Mouse (Mus musculus) G1E (cell line): ENCODE measurements at regions not wholly inside any gene's neighbourhood (a gene's known extent, or its start where the extent isn't known, plus 50 kb on each side); places are given as distances from the start of the nearest gene placed in this dataset.

Experiments
- ATAC-seq: 2 replicates; pipeline ENCODE4 v1.8.0; 2016; ENCODE audit warnings: mild to moderate bottlenecking; ENCODE audit not compliant: insufficient number of reproducible peaks, poor library complexity, low FRiP score, severe bottlenecking; ENCODE audit errors: extremely low read depth
- DNase-seq: peaks from one replicate; pipeline ENCODE4 v3.0.0; 2012; ENCODE audit warnings: low spot score
- H3K27me3 ChIP-seq: 2 replicates; pipeline ENCODE4 v1.6.1; 2012; ENCODE audit warnings: mild to moderate bottlenecking, low read length, inconsistent platforms; ENCODE audit not compliant: insufficient read depth
- H3K36me3 ChIP-seq: replicated peaks from 2 replicates; pipeline ENCODE3; 2012; ENCODE audit warnings: mild to moderate bottlenecking, inconsistent platforms
- H3K4me1 ChIP-seq: 2 replicates; pipeline ENCODE4 v1.6.1; 2012; ENCODE audit warnings: low read depth, low read length, inconsistent platforms, mixed read lengths; ENCODE audit not compliant: insufficient read depth
- H3K4me3 ChIP-seq: 2 replicates; pipeline ENCODE4 v1.5.1; 2012; ENCODE audit warnings: low read depth, mild to moderate bottlenecking, inconsistent platforms, low read length, moderate library complexity, mixed read lengths
- H3K9me3 ChIP-seq: replicated peaks from 2 replicates; pipeline ENCODE4 v1.6.1; 2012; ENCODE audit warnings: inconsistent platforms
- CTCF ChIP-seq: IDR thresholded peaks from 2 replicates; pipeline ENCODE4 v1.5.1; 2012; ENCODE audit warnings: low read depth, low read length, inconsistent platforms, mixed read lengths
- GATA1 ChIP-seq: IDR thresholded peaks from 2 replicates; pipeline ENCODE4 v1.6.1; 2012; ENCODE audit warnings: borderline replicate concordance, low read length, inconsistent platforms, mixed read lengths
- GATA2 ChIP-seq: IDR thresholded peaks from 2 replicates; pipeline ENCODE4 v1.6.1; 2012; ENCODE audit warnings: low read depth, low read length, inconsistent platforms, borderline replicate concordance
- POLR2AphosphoS5 ChIP-seq: IDR thresholded peaks from 2 replicates; pipeline ENCODE4 v1.6.1; 2012; ENCODE audit warnings: low read depth, low read length, inconsistent platforms; ENCODE audit not compliant: insufficient replicate concordance
- TAL1 ChIP-seq: conservative IDR thresholded peaks from 2 replicates; pipeline ENCODE4 v1.6.1; 2012; ENCODE audit warnings: low read depth, low read length, inconsistent platforms, mixed read lengths

DNA sequence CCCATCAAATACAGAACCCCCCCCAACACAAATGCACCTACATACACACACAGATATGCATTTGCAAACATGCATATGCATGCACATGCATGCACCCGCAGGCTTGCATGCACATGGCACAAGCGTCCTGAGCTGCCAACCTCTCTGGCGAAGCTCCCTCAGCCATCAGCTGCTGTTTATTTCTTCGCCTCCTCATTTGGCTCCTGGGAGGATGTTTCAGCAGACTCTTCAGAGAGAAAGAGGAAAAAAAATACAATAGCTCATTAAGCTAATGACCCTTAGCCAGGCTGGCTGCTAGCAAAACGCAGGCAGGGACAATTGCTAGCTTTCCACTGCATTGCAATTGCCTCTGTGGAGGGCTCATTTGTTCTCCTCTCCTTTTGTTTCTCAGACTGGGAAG is 488.7 kb downstream of the Rnf144a start:
- Histone ChIP-seq H3K9me3 (peaks cover 55% of the 10 kb centered on the region), H3K4me1 (no peaks in the 10 kb centered on the region), H3K4me3 (no peak overlapping the region), H3K36me3 (no peaks in the 10 kb centered on the region), H3K27me3 (no peaks in the 10 kb centered on the region)
- DNase-seq (no peak), ATAC-seq (no peak)
- no peak for TF ChIP-seq TAL1
- no peak for TF ChIP-seq GATA1
- no peak for TF ChIP-seq POLR2AphosphoS5
- TF ChIP-seq CTCF, result no peak
- no peak for TF ChIP-seq GATA2

DNA sequence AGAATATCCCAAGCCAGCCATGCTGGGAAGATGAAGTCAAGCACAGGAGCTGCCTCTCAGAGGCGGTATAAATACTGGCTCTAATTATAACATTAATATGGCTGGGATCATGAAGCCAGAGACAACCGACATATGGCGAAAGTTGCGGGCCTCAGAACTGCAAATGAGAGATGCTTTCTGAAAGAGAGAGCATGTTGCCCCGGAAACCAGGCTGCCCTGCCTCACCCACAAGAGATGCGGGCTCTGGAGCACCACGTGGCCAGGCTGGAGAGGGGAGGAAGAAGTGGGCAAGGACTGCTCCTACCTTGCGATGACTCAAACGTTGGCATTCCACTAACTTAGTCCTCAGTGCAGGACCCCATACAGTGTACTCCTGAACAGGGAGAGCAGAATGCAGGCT is 490.5 kb downstream of the Rnf144a start:
- no peak for ATAC-seq
- Histone ChIP-seq H3K9me3 (peaks cover 48% of the 10 kb centered on the region), H3K4me3 (no peak overlapping the region), H3K4me1 (no peaks in the 10 kb centered on the region), H3K36me3 (no peaks in the 10 kb centered on the region), H3K27me3 (no peaks in the 10 kb centered on the region)
- no peak for DNase-seq
- TF ChIP-seq GATA1, result no peak
- TF ChIP-seq GATA2, result no peak
- TF ChIP-seq TAL1, result no peak
- TF ChIP-seq POLR2AphosphoS5, result no peak
- no peak for TF ChIP-seq CTCF

DNA sequence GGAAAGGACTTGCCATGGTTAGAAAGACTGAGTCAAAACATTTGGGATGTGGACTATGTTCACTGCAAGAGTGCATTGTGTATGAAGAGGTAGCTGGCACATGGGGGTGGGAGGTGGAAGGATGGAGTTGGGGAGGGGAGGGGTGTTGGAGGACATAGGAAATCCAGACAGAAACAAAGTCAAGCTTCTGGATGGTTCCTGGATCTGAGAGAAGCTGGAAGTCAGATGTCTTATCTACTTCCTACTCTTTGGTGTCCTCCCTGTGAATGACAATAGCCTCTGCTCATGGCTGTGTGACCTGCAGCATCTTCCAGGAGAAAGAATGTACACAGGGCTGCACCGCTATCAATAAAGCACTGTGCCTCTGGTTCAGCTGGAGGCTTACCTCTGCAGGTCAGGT is 491.3 kb downstream of the Rnf144a start:
- no peaks in the 10 kb centered on the region for H3K27me3 ChIP-seq
- no peak for TF ChIP-seq GATA2
- no peak for TF ChIP-seq CTCF
- ATAC-seq (no peak), DNase-seq (no peak)
- H3K4me3 ChIP-seq, result no peak overlapping the region
- H3K36me3 ChIP-seq, result no peaks in the 10 kb centered on the region
- H3K4me1 ChIP-seq, result no peaks in the 10 kb centered on the region
- peaks cover 47% of the 10 kb centered on the region for H3K9me3 ChIP-seq

DNA sequence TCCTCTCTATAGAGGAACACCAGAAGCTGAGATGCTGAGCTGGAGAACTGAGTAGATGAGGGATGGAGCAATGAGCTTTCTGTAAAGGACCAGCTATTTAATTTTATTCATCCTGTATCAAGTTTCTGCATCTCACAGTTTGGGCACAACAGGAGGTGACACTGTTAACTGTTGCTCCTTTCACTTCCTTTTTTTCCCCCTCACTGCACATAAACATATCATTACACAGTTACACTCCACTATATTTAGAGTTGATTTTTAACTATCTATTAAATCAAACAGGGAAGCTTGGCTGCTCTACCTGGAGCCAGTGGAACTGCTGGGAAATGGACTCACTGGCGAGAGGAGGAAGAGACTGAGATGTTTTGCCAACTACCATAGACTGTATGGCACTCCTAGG is 509.4 kb downstream of the Rnf144a start:
- DNase-seq (no peak), ATAC-seq (no peak)
- Histone ChIP-seq H3K27me3 (no peaks in the 10 kb centered on the region), H3K36me3 (no peaks in the 10 kb centered on the region), H3K4me1 (no peaks in the 10 kb centered on the region), H3K4me3 (no peak overlapping the region), H3K9me3 (peaks cover 12% of the 10 kb centered on the region)
- TF ChIP-seq GATA1 (no peak), TAL1 (no peak), POLR2AphosphoS5 (no peak)

DNA sequence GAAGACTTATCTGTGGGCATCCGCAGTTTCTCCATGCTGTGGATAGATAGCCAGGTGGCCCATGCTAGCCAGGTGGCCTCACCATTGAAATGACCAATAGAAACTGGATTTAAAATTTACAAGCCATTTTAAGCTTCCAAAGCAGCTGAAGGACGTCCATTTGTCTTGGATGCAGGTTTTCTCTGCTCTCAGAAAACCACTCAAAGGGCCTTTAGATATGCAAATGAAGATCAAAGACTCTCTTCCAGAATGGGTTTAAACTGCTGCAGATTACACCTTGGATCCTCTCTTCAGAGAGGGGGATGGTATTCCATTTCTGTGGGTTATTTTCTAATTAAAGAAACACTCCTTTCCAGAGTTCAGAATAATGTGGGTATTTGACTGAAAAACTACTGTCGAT is 518.5 kb downstream of the Rnf144a start:
- H3K4me3 ChIP-seq, result no peak overlapping the region
- peaks cover 28% of the 10 kb centered on the region for H3K9me3 ChIP-seq
- H3K36me3 ChIP-seq, result no peaks in the 10 kb centered on the region
- ATAC-seq (no peak), DNase-seq (no peak)
- no peaks in the 10 kb centered on the region for H3K4me1 ChIP-seq
- no peaks in the 10 kb centered on the region for H3K27me3 ChIP-seq
- no peak for TF ChIP-seq GATA2
- TF ChIP-seq CTCF, result no peak
- TF ChIP-seq TAL1, result no peak
- TF ChIP-seq POLR2AphosphoS5, result no peak
- no peak for TF ChIP-seq GATA1

DNA sequence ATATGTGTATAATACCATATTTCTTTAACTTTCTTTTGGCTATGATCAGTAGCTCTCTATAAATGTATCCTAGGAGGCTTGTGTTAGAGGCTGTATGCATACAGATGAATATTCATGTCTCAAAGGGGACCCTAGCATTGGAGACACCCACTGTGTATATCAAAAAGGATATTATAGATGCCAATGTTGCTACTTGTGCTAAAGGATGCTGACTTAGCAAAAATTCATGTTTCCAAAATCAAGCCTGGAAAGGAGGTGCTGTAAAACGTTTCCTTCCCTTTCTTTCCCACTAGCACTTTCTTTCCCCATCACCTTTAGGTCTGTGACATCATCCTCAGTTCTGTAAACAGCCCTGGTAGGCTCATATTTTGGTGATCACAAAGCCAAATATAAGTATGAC is 519.4 kb downstream of the Rnf144a start:
- TF ChIP-seq GATA2 (no peak), CTCF (no peak), POLR2AphosphoS5 (no peak), TAL1 (no peak), GATA1 (no peak)
- Histone ChIP-seq H3K36me3 (no peaks in the 10 kb centered on the region), H3K27me3 (no peaks in the 10 kb centered on the region), H3K4me1 (no peaks in the 10 kb centered on the region), H3K4me3 (no peak overlapping the region), H3K9me3 (peaks cover 25% of the 10 kb centered on the region)
- DNase-seq, result no peak
- no peak for ATAC-seq

DNA sequence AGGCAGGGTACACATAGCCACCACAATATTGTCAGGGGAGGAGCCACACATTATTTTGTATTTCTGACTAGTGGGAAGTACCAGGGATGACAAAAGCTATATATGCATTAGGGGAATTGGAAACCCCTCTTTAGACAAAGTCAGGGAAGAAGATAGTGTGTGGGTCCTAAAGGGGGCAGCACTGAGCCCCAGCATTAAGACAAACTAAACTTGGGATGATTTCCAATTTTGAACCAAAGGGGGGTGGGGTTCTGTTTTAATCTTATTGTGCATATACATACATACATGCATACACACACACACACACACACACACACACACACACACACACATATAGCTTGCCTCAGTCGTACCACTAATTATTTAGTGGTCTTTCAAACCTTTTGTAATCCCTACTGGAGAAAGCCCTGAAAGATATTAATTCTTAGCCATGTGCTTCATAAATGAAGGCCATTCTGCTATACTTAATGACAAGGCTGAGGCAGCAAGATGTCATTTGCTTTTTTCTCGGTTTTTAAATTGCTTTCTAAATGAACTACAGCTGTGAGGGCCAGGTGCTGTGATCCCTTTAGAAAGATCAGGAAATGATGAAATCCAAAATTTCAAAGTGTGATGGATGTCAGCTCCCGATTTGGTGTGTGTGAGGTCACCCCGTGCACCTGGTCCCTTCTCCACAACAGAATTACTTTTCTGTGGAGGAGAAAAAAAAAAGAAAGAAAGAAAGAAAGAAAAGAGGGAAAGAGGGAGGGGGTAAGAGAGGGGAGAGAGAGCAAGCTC is 523.5 kb downstream of the Rnf144a start:
- no peak for ATAC-seq
- no peak for DNase-seq
- H3K27me3 ChIP-seq, result no peaks in the 10 kb centered on the region
- H3K4me3 ChIP-seq, result no peak overlapping the region
- H3K4me1 ChIP-seq, result no peaks in the 10 kb centered on the region
- no peak for TF ChIP-seq CTCF
- no peak for TF ChIP-seq POLR2AphosphoS5
- no peak for TF ChIP-seq GATA1
- TF ChIP-seq TAL1, result no peak
- no peaks in the 10 kb centered on the region for H3K36me3 ChIP-seq
- peaks cover 36% of the 10 kb centered on the region for H3K9me3 ChIP-seq
